Mouse (Mus musculus) E14TG2a.4 (cell line): Measurements from ENCODE around the gene Sema6c.
"Not testable (repeated sequence)": the region's sequence is repeated elsewhere in the genome, so short reads cannot be mapped to it uniquely, and the experiment has no call there.

ENCODE experiments used
- H3K27me3 ChIP-seq: 2 replicates; pipeline ENCODE4 v1.6.1; 2014; ENCODE audit warnings: low read length, control low read depth; ENCODE audit not compliant: insufficient read depth
- H3K36me3 ChIP-seq: 2 replicates; pipeline ENCODE4 v1.6.1; 2014; ENCODE audit warnings: low read length, control low read depth; ENCODE audit not compliant: insufficient read depth
- H3K4me1 ChIP-seq: replicated peaks from 2 replicates; pipeline ENCODE4 v1.6.1; 2014; ENCODE audit warnings: low read depth, low read length, control low read depth
- H3K4me3 ChIP-seq: replicated peaks from 2 replicates; pipeline ENCODE4 v1.5.1; 2014; ENCODE audit warnings: mild to moderate bottlenecking, low read length
- H3K9me3 ChIP-seq: 2 replicates; pipeline ENCODE4 v1.6.1; 2014; ENCODE audit warnings: low read length, control low read depth
- CTCF ChIP-seq: conservative IDR thresholded peaks from 2 replicates; pipeline ENCODE4 v1.5.1; 2014; ENCODE audit warnings: low read length
- NANOG ChIP-seq: IDR thresholded peaks from 2 replicates; pipeline ENCODE4 v1.6.1; 2014; ENCODE audit warnings: borderline replicate concordance, low read length, mixed read lengths
- POU5F1 ChIP-seq: IDR thresholded peaks from 2 replicates; pipeline ENCODE4 v1.6.1; 2014; ENCODE audit warnings: low read length, borderline replicate concordance

Sema6c gene

DNA sequence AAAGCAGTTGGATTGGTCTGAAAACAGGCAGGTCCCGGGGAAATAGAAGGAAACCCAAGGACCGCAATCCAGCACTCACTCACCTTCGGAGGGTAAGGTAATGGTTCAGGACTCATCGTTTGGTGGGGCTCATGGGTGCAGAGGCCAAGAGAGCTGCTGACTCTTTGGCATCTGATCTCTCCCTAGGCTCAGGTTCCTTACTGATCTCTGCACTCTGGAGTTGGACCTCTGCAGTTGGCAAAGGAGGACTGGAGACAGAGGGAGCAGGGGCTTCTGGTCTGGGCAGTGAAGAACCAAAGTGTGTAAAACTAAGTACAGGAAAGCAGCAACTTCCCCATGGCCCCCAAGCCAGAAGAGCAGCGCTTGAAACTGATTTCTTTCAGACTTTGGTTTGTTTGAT, 30.2 kb upstream of the Sema6c start:
- no peaks in the 10 kb centered on the region for H3K9me3 ChIP-seq
- H3K4me3 ChIP-seq: no peak overlapping the region
- H3K36me3 ChIP-seq: peaks cover 44% of the 10 kb centered on the region
- peaks cover 43% of the 10 kb centered on the region for H3K4me1 ChIP-seq
- H3K27me3 ChIP-seq: no peaks in the 10 kb centered on the region
- TF ChIP-seq CTCF (no peak), NANOG (no peak), POU5F1 (no peak)

GRCm38 (mm10) chr3:95132389-95132788, 27.9 kb upstream of the Sema6c start:
- H3K36me3 ChIP-seq: peaks cover 40% of the 10 kb centered on the region
- TF ChIP-seq CTCF: peak; percentile 37
- H3K4me1 ChIP-seq: peaks cover 55% of the 10 kb centered on the region
- H3K27me3 ChIP-seq, H3K9me3 ChIP-seq: not testable (repeated sequence)
- H3K4me3 ChIP-seq: peak overlapping the region; percentile 84; the same call in 1 of the 2 replicates

DNA sequence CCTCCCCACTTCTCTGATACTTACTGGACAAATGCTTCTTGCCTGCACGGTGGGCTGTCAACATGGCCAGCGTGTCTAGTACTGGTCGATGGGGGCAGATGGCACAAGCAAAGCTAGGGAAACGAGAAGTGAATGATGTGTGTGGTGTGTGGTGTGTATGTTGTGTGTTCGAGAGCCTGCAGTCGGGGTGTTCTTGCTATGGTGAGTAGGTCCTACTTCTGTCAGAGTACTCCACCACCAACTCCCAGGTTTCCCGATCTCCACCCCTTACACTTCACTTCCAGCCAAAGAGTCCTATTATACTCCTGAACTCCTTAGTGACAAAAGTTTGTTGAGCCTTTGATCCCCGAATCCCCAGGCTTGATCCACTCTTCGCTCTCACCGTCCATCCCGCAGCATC, 27.1 kb upstream of the Sema6c start:
- H3K4me1 ChIP-seq: peaks cover 54% of the 10 kb centered on the region
- peak overlapping the region; percentile 84 for H3K4me3 ChIP-seq
- no peaks in the 10 kb centered on the region for H3K9me3 ChIP-seq
- TF ChIP-seq CTCF (no peak), NANOG (no peak), POU5F1 (no peak)
- H3K27me3 ChIP-seq: no peaks in the 10 kb centered on the region
- peaks cover 38% of the 10 kb centered on the region for H3K36me3 ChIP-seq

- no peaks in the 10 kb centered on the region for H3K9me3 ChIP-seq
- no peaks in the 10 kb centered on the region for H3K27me3 ChIP-seq
- TF ChIP-seq NANOG: no peak
- TF ChIP-seq CTCF: 0 out of 2 replicates have a peak, but pooled peaks have one; percentile 8
- H3K4me1 ChIP-seq: peaks cover 50% of the 10 kb centered on the region
- peak within 1 kb of the TSS; percentile 84 for H3K4me3 ChIP-seq
- H3K36me3 ChIP-seq: peaks cover 33% of the 10 kb centered on the region
These were observed 26.6 kb upstream of the Sema6c start, which contains the start of the genes Scnm1 and Lysmd1 for GRCm38 (mm10) chr3:95133680-95134101. Gene Scnm1 (minus strand): TSS chr3:95134011. Gene Lysmd1 (plus strand): TSS chr3:95134088.

GRCm38 (mm10) chr3:95134133-95134532, 26.1 kb upstream of the Sema6c start:
- peaks cover 29% of the 10 kb centered on the region for H3K36me3 ChIP-seq
- H3K9me3 ChIP-seq, H3K27me3 ChIP-seq: not testable (repeated sequence)
- H3K4me3 ChIP-seq: peak overlapping the region; percentile 84; the same call in 1 of the 2 replicates
- peaks cover 46% of the 10 kb centered on the region for H3K4me1 ChIP-seq

- H3K27me3 ChIP-seq: peaks cover 7% of the 10 kb centered on the region
- H3K4me1 ChIP-seq: peaks cover 48% of the 10 kb centered on the region
- H3K36me3 ChIP-seq: peaks cover 20% of the 10 kb centered on the region
- no peak for TF ChIP-seq CTCF
- TF ChIP-seq POU5F1: no peak
- no peak for TF ChIP-seq NANOG
- peak overlapping the region; percentile 63 for H3K4me3 ChIP-seq
- no peaks in the 10 kb centered on the region for H3K9me3 ChIP-seq
These were observed 25.2 kb upstream of the Sema6c start for GRCm38 (mm10) chr3:95135023-95135422.

DNA sequence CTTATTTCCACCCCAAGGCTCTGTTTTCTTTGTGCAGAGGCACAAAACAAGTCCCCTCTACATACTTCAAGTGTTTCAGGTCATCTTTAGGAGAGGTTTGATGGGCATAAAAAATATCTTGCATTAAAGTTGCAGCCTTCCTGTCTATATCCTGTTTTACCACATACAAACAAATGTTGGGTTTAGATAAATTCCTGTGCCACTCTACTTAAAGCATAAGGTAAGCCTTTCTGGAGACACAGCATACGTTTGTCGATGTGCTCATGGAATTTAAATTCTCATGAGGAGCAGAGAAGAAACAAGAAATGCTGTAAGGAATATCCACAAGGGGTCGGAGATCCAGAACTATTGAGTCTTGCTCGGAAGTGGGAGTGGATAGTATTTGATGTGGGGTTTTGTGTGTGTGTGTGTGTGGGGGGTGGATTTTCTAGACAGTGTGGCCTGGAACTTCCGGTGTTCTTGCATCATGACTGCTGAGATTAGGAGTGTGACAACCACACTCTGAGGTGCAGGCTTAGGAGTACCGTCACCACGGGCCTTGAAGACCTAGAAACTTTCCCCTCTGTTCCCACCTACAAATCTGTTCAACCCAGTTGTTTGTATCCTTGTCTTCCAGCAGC, 24.7 kb upstream of the Sema6c start:
- H3K27me3 ChIP-seq: peaks cover 12% of the 10 kb centered on the region
- H3K9me3 ChIP-seq: no peaks in the 10 kb centered on the region
- H3K36me3 ChIP-seq: peaks cover 15% of the 10 kb centered on the region
- no peak for TF ChIP-seq CTCF
- TF ChIP-seq NANOG: no peak
- no peak for TF ChIP-seq POU5F1
- H3K4me3 ChIP-seq: no peak overlapping the region
- H3K4me1 ChIP-seq: peaks cover 53% of the 10 kb centered on the region

- TF ChIP-seq CTCF: no peak
- TF ChIP-seq POU5F1: no peak
- no peak for TF ChIP-seq NANOG
These were observed 23.9 kb upstream of the Sema6c start for GRCm38 (mm10) chr3:95136336-95136735.

DNA sequence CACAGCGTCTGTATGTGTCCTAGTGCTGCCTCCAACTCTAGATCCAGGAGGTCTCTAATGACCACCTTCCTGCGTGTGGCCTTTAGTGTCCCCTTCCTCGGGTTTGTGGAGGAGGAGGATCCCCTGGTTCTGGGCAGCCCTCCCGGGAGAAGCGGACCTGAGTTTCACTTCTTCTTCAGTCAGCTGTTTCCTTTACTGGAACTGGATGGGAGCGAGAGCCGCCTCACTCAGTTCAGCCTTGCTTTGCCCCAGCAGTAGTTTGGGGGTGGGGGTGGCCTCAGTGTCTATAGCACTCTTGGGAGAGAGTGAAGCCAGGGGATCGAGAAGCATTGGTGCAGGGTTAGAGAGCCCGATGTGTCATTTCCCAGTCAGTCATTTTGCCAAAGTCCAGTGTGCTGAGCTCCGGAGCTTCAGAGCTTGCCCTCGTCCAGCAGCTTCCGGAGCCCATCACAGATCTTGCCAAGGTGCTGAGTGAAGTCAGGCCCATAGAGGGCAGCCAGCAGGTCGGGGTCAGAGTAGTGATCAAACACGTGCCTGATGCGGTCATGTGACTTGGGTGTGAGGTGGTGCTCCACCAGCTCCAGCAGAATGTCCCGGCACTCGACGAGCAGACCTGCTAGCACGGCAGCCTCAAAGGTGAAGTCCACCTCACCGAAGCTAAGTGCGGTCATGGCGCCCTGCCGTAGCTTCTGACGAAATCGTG, 20.5 kb upstream of the Sema6c start:
- Histone ChIP-seq H3K36me3 (no peaks in the 10 kb centered on the region), H3K4me1 (peaks cover 58% of the 10 kb centered on the region), H3K4me3 (peak overlapping the region; percentile 62), H3K9me3 (no peaks in the 10 kb centered on the region), H3K27me3 (peaks cover 28% of the 10 kb centered on the region)
- TF ChIP-seq POU5F1 (no peak), CTCF (no peak), NANOG (no peak)

More at GRCm38 (mm10) chr3:95136336-95136735, 23.9 kb upstream of the Sema6c start:
- no peak overlapping the region for H3K4me3 ChIP-seq
- H3K27me3 ChIP-seq: peaks cover 19% of the 10 kb centered on the region
- H3K36me3 ChIP-seq: peaks cover 9% of the 10 kb centered on the region
- H3K4me1 ChIP-seq: peaks cover 59% of the 10 kb centered on the region
- H3K9me3 ChIP-seq: no peaks in the 10 kb centered on the region
